Mouse (Mus musculus) thymus, postnatal 36 days (tissue): ENCODE results near the gene Ano5.

Experiments
- DNase-seq, 2 experiments: peaks; one replicate each; pipeline ENCODE4 v3.0.0; 2022; ENCODE audit warnings: mixed read lengths in 2 of 2

Ano5 gene

DNA sequence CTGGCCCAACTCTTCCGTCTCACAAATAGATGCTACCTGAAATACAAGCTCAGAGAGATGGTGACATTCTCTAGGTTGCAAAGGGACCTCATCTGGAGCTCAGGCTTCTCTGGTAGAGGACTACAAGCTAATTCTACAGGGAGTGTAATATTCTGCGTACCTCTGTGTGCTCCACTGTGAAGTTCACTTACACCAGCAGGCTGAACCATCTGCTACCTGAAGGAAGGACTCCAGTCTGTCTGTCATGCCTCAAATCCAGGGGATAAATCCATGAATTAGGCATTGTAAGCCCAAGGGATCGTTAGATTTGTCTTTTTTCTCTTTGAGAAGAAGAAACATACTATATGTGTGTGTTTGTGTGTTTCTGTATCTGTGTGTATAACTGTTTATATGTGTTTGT is 120.3 kb downstream of the Ano5 start:
- no peak for DNase-seq

DNA sequence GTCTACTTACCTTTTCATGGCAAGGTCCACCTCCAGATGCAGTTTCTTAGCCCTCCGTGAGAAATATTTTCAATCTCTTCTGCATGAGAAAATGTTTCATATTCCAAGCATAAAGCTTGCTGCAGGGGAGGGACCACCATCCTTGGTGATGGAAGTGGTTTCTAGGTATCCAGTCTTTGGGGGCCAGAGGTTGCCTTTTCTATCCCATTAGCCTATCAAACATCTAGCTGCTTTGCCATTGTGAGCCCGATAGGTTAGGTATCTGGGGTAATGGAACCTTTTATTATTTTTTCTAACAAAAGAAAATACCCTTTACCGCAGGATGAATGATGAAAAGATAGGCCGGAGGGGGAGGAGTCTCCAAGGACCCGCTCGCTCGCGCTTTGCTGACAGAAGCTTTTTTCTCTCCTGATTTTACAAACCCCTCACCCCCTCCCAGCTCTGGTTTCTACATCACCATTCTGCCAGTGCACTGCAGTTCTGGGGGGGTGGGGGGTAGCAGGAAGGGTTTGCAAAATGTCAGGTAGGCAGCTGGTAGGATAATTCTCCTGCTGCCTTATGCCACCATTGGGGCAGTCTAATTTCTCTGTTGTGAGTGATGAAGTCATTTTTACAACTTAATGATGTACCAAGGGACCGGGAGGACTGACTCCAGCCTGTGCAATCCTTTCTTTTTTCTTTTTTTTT is 121.9 kb downstream of the Ano5 start:
- no peak for DNase-seq

DNA sequence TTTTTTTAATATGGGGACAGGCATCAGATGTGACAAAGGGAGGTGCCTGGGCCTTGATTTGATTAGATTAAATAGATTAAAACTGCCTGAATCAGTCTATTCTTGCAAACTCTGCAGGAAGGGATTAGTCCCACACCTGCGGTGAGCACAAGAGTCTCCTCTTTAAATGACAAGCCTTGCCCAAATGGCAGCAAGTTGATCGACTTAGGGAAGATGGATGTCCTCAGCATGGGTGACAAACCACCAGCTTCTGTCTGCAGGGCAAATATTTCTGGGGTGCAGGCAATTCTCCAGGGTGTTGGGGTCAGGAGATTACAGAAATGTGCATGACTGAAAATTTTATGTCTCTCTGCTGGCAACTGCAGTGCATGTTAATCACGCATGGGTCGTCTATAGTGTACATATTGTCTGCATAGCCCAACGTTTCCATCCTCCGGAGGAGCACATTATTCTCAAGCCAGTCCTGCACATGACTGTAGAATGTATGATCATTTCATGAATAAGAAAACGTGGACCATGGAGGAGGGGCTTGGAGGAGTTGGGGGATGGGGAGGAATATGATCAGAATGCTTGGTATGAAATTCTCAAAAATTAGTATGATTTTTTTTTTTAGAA is 122.5 kb downstream of the Ano5 start:
- DNase-seq: no peak
